ENCODE assay signal across 10 mouse cellular contexts in genomic region chr10:60794374-60794773, GRCm38 (mm10). TPM values are rescaled to one million over a fixed set of nuclear protein-coding genes. Genes with fewer than 3 reads are reported as not detected.
DNase-seq lines count a peak whose midpoint lies in the region; ATAC-seq and TF ChIP-seq lines count a peak whose summit lies in the region.
"Had no signal": no experiment of that assay in that cellular context is flagged by ENCODE, and none has a peak within 500 bp of the region (broad histone marks: within the 10 kb centered on the region; RNA-seq: fewer than 3 reads in every experiment).

No protein-coding gene starts in this region.

- no peaks in the 10 kb centered on the region for H3K27me3 ChIP-seq in heart, embryonic 12.5 days (replicated peaks)
- peaks cover 37% of the 10 kb centered on the region for H3K27me3 ChIP-seq in midbrain, embryonic 12.5 days
- H3K27me3 ChIP-seq in midbrain, embryonic 15.5 days (replicated peaks) = no peaks in the 10 kb centered on the region; the same call in 1 of the 2 replicates
- H3K27me3 ChIP-seq in forebrain, embryonic 11.5 days (ENCODE audit: control insufficient read depth, insufficient read depth, low read length) = no peaks in the 10 kb centered on the region
- H3K27me3 ChIP-seq in limb, embryonic 14.5 days (ENCODE audit: control insufficient read depth, insufficient read depth, low read length) = no peaks in the 10 kb centered on the region

- H3K9me3 ChIP-seq in heart, embryonic 12.5 days (replicated peaks) = no peaks in the 10 kb centered on the region
- H3K9me3 ChIP-seq in midbrain, embryonic 12.5 days = no peaks in the 10 kb centered on the region
- no peaks in the 10 kb centered on the region for H3K9me3 ChIP-seq in midbrain, embryonic 15.5 days
- no peaks in the 10 kb centered on the region for H3K9me3 ChIP-seq in forebrain, embryonic 11.5 days (ENCODE audit: control insufficient read depth, low read length)
- H3K9me3 ChIP-seq in limb, embryonic 14.5 days (ENCODE audit: control insufficient read depth, low read length) = no peaks in the 10 kb centered on the region

- H3K36me3 ChIP-seq in heart, embryonic 12.5 days = peaks cover 5% of the 10 kb centered on the region
- no peaks in the 10 kb centered on the region for H3K36me3 ChIP-seq in midbrain, embryonic 12.5 days
- H3K36me3 ChIP-seq in midbrain, embryonic 15.5 days (replicated peaks) = no peaks in the 10 kb centered on the region
- H3K36me3 ChIP-seq in forebrain, embryonic 11.5 days (ENCODE audit: control insufficient read depth, insufficient read depth, low read length) = no peaks in the 10 kb centered on the region
- no peaks in the 10 kb centered on the region for H3K36me3 ChIP-seq in limb, embryonic 14.5 days (ENCODE audit: control insufficient read depth, insufficient read depth, low read length)

- H3K4me1 ChIP-seq in heart, embryonic 12.5 days (replicated peaks) = peaks cover 76% of the 10 kb centered on the region
- peaks cover 31% of the 10 kb centered on the region for H3K4me1 ChIP-seq in midbrain, embryonic 12.5 days
- H3K4me1 ChIP-seq in midbrain, embryonic 15.5 days = peaks cover 3% of the 10 kb centered on the region; the same call in 1 of the 2 replicates
- peaks cover 19% of the 10 kb centered on the region for H3K4me1 ChIP-seq in forebrain, embryonic 11.5 days (replicated peaks; ENCODE audit: control insufficient read depth, insufficient read depth, low read length)
- peaks cover 64% of the 10 kb centered on the region for H3K4me1 ChIP-seq in limb, embryonic 14.5 days (ENCODE audit: control insufficient read depth, insufficient read depth, low read length)

- no peak overlapping the region for H3K4me3 ChIP-seq in heart, embryonic 12.5 days
- H3K4me3 ChIP-seq in midbrain, embryonic 12.5 days = no peak overlapping the region
- H3K4me3 ChIP-seq in midbrain, embryonic 15.5 days = no peak overlapping the region
- H3K4me3 ChIP-seq in forebrain, embryonic 11.5 days (ENCODE audit: low read depth, low read length) = no peak overlapping the region
- H3K4me3 ChIP-seq in limb, embryonic 14.5 days (replicated peaks; ENCODE audit: low read length) = no peak overlapping the region

- peak overlapping the region; percentile 93 for H3K27ac ChIP-seq in heart, embryonic 12.5 days (ENCODE audit: poor library complexity, severe bottlenecking)
- no peak overlapping the region for H3K27ac ChIP-seq in midbrain, embryonic 12.5 days (replicated peaks)
- no peak overlapping the region for H3K27ac ChIP-seq in midbrain, embryonic 15.5 days
- H3K27ac ChIP-seq in forebrain, embryonic 11.5 days (ENCODE audit: low read depth, low read length) = peak overlapping the region; percentile 63; the same call in 1 of the 2 replicates
- peak overlapping the region; percentile 64 for H3K27ac ChIP-seq in limb, embryonic 14.5 days (replicated peaks; ENCODE audit: low read depth, low read length)
- H3K27ac ChIP-seq: liver, embryonic 14.5 days had no signal

- no peak for DNase-seq in heart, postnatal 36 days
- peak; percentile 78 for DNase-seq in forebrain, embryonic 11.5 days (ENCODE audit: low spot score)
- DNase-seq in limb, embryonic 14.5 days (ENCODE audit: low spot score) = peak; percentile 68
- DNase-seq in thymus, postnatal 4 days = no peak
- no peak for DNase-seq in cerebellum, postnatal 25 days

- WGBS in heart, embryonic 12.5 days = 61% methylated on average over 11 of the region's 11 CpGs
- WGBS in midbrain, embryonic 12.5 days = 41% methylated on average over 11 of the region's 11 CpGs
- 38% methylated on average over 11 of the region's 11 CpGs for WGBS in midbrain, embryonic 15.5 days
- 17% methylated on average over 11 of the region's 11 CpGs for WGBS in forebrain, embryonic 11.5 days
- WGBS in limb, embryonic 14.5 days = 15% methylated on average over 11 of the region's 11 CpGs

- H3K4me2 ChIP-seq in heart, embryonic 12.5 days = no peak overlapping the region
- H3K4me2 ChIP-seq in midbrain, embryonic 12.5 days (replicated peaks) = no peak overlapping the region
- no peak overlapping the region for H3K4me2 ChIP-seq in midbrain, embryonic 15.5 days
- H3K4me2 ChIP-seq in forebrain, embryonic 11.5 days (ENCODE audit: low read depth, low read length, severe bottlenecking) = no peak overlapping the region
- H3K4me2 ChIP-seq in limb, embryonic 14.5 days (replicated peaks; ENCODE audit: low read depth, low read length, severe bottlenecking) = peak overlapping the region; percentile 3; the same call in 1 of the 2 replicates

- intact Hi-C loops in heart, postnatal 36 days (cut with DNase I) = no loop called here

- no peak for TF ChIP-seq POLR2A in limb, embryonic 14.5 days (IDR thresholded peaks at IDR 0.05; ENCODE audit: borderline replicate concordance, extremely low read depth, insufficient read depth, insufficient read length)

- H3K9ac ChIP-seq in heart, embryonic 12.5 days = no peak overlapping the region; the same call in 1 of the 2 replicates
- H3K9ac ChIP-seq in midbrain, embryonic 12.5 days (replicated peaks) = no peak overlapping the region
- H3K9ac ChIP-seq in midbrain, embryonic 15.5 days = no peak overlapping the region
- H3K9ac ChIP-seq in forebrain, embryonic 11.5 days (ENCODE audit: low read length) = no peak overlapping the region
- no peak overlapping the region for H3K9ac ChIP-seq in limb, embryonic 14.5 days (ENCODE audit: low read depth, low read length, severe bottlenecking)
- H3K9ac ChIP-seq: liver, embryonic 14.5 days had no signal

- no peak for ATAC-seq in heart, embryonic 12.5 days (ENCODE audit: insufficient number of reproducible peaks, low FRiP score)
- peak; percentile 60 for ATAC-seq in midbrain, embryonic 12.5 days (ENCODE audit: low FRiP score, low read depth)
- ATAC-seq in midbrain, embryonic 15.5 days (replicated peaks) = no peak
- ATAC-seq in forebrain, embryonic 11.5 days (replicated peaks; ENCODE audit: low FRiP score) = peak; percentile 64
- ATAC-seq in limb, embryonic 14.5 days (ENCODE audit: low FRiP score, low read depth) = peak; percentile 59; the same call in 1 of the 2 replicates
- ATAC-seq: activated CD4-positive, CD25-positive, alpha-beta regulatory T cell, adult 4 months had no signal

RNA-seq across cellular contexts. Expression of gene Unc5b, which starts 37.0 kb away (rescaled TPM):
- polyA plus RNA-seq in heart, embryonic 12.5 days (2016; fragmentation: Nextera tagmentation; extraction: Ambion mirVana) = 18.4 and 18.7 TPM in 2 replicates
- total RNA-seq in heart, postnatal 36 days (2021) = 10 to 100 TPM; 14.5 to 14.7 TPM
- 4.9 and 5.6 TPM in 2 replicates for polyA plus RNA-seq in midbrain, embryonic 12.5 days (2016; fragmentation: Nextera tagmentation; extraction: Ambion mirVana)
- 2.8 and 2.9 TPM in 2 replicates for polyA plus RNA-seq in midbrain, embryonic 15.5 days (2015; fragmentation: Nextera tagmentation; extraction: Ambion mirVana)
- polyA plus RNA-seq in forebrain, embryonic 11.5 days (2014; fragmentation: Nextera tagmentation; extraction: Ambion mirVana) = 4.0 TPM in 2 replicates
- polyA plus RNA-seq in limb, embryonic 14.5 days (2012; rRNA removed) = 21.8 and 29.6 TPM in 2 replicates
- 6.2 and 7.0 TPM in 2 replicates for polyA plus RNA-seq in limb, embryonic 14.5 days (2014; fragmentation: Nextera tagmentation; extraction: Ambion mirVana)
- polyA plus RNA-seq: activated CD4-positive, CD25-positive, alpha-beta regulatory T cell, adult 4 months had no signal

RNA-seq across cellular contexts. Expression of gene Slc29a3, which starts 41.8 kb away (rescaled TPM):
- 5.6 and 6.8 TPM in 2 replicates for polyA plus RNA-seq in heart, embryonic 12.5 days (2016; fragmentation: Nextera tagmentation; extraction: Ambion mirVana)
- 1 to 10 TPM; 3.2 to 6.7 TPM for total RNA-seq in heart, postnatal 36 days (2021)
- polyA plus RNA-seq in midbrain, embryonic 12.5 days (2016; fragmentation: Nextera tagmentation; extraction: Ambion mirVana) = 12.0 TPM in 2 replicates
- polyA plus RNA-seq in midbrain, embryonic 15.5 days (2015; fragmentation: Nextera tagmentation; extraction: Ambion mirVana) = 10.7 and 13.9 TPM in 2 replicates
- 8.0 and 8.9 TPM in 2 replicates for polyA plus RNA-seq in forebrain, embryonic 11.5 days (2014; fragmentation: Nextera tagmentation; extraction: Ambion mirVana)
- polyA plus RNA-seq in limb, embryonic 14.5 days (2012; rRNA removed) = 10.0 and 13.7 TPM in 2 replicates
- polyA plus RNA-seq in limb, embryonic 14.5 days (2014; fragmentation: Nextera tagmentation; extraction: Ambion mirVana) = 10.4 and 10.6 TPM in 2 replicates

Comparison
In these comparisons a context has a peak if more than half of its experiments do, and no peak if none do; other contexts are left out.
1. ATAC-seq: peak in midbrain, embryonic 12.5 days (single experiment), forebrain, embryonic 11.5 days (single experiment) and limb, embryonic 14.5 days (single experiment); none in heart, embryonic 12.5 days (single experiment) and midbrain, embryonic 15.5 days (single experiment).
2. H3K27ac ChIP-seq: peak in heart, embryonic 12.5 days (single experiment), forebrain, embryonic 11.5 days (single experiment) and limb, embryonic 14.5 days (single experiment); none in midbrain, embryonic 12.5 days (single experiment) and midbrain, embryonic 15.5 days (single experiment).
3. DNase-seq: peak in forebrain, embryonic 11.5 days (single experiment) and limb, embryonic 14.5 days (single experiment); none in heart, postnatal 36 days (0 of 2), thymus, postnatal 4 days (single experiment) and cerebellum, postnatal 25 days (0 of 2).